In the genomic region with DNA sequence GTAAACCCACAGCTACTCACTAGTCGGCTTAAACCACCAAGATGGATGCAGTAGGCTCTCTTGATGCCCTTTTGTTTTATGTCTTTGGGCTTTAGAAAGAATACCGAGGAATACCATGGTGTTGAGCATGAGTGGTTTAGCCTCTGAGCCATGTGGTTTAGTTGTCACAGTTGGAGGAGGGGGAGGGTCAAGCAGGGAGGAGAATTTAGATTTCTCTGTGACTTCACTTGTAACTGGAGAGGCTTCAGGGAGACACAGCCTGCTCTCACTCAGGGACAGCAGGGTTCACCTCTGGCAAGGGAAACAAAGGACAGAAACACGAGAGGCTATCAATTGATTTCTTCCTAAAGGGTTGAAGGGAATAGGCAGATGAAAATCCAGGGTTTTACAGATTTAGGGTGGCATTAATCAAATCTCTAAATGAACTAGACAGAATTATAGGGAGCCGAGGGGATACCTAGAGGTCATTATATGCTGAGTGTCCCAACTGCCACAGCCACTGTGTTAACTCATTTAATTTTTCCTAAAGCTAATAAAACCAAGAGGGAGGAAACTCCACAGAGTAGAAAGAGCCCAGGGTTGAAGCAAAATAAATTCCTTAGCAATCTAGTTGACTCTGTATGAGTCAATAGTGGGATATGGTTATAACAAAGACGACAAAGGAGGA, we compare ENCODE assay signal across 16 mouse cellular contexts.
DNase-seq lines count a peak whose midpoint lies in the region; ATAC-seq and TF ChIP-seq lines count a peak whose summit lies in the region.
"Had no signal": no experiment of that assay in that cellular context is flagged by ENCODE, and none has a peak within 500 bp of the region (broad histone marks: within the 10 kb centered on the region; RNA-seq: fewer than 3 reads in every experiment).

No protein-coding gene starts in this region.

- no peak for TF ChIP-seq EP300 in heart, postnatal 0 days (IDR thresholded peaks at IDR 0.05; ENCODE audit: low read depth)

- no peak overlapping the region for H3K27ac ChIP-seq in heart, postnatal 0 days (ENCODE audit: low read depth)
- H3K27ac ChIP-seq in midbrain, embryonic 13.5 days = no peak overlapping the region
- H3K27ac ChIP-seq in midbrain, postnatal 0 days (ENCODE audit: low read depth, low read length) = no peak overlapping the region
- no peak overlapping the region for H3K27ac ChIP-seq in embryonic facial prominence, embryonic 11.5 days (replicated peaks; ENCODE audit: low read depth, low read length)
- no peak overlapping the region for H3K27ac ChIP-seq in neural tube, embryonic 14.5 days (ENCODE audit: low read depth, low read length)
- H3K27ac ChIP-seq in intestine, embryonic 16.5 days (ENCODE audit: low read length) = no peak overlapping the region
- H3K27ac ChIP-seq: limb, embryonic 12.5 days; liver, embryonic 14.5 days had no signal

- H3K4me3 ChIP-seq in heart, postnatal 0 days (ENCODE audit: low read depth, low read length) = no peak overlapping the region
- no peak overlapping the region for H3K4me3 ChIP-seq in midbrain, embryonic 13.5 days (replicated peaks)
- H3K4me3 ChIP-seq in midbrain, postnatal 0 days (ENCODE audit: low read depth, low read length) = no peak overlapping the region
- no peak overlapping the region for H3K4me3 ChIP-seq in embryonic facial prominence, embryonic 11.5 days (ENCODE audit: low read depth, low read length)
- H3K4me3 ChIP-seq in neural tube, embryonic 14.5 days (ENCODE audit: low read depth, low read length) = no peak overlapping the region
- no peak overlapping the region for H3K4me3 ChIP-seq in intestine, embryonic 16.5 days (ENCODE audit: low read length)
- H3K4me3 ChIP-seq: limb, embryonic 12.5 days had no signal

- H3K27me3 ChIP-seq in heart, postnatal 0 days (ENCODE audit: control insufficient read depth, insufficient read depth, low read length) = no peaks in the 10 kb centered on the region
- no peaks in the 10 kb centered on the region for H3K27me3 ChIP-seq in midbrain, embryonic 13.5 days
- H3K27me3 ChIP-seq in midbrain, postnatal 0 days (ENCODE audit: insufficient read depth, low read length) = no peaks in the 10 kb centered on the region
- H3K27me3 ChIP-seq in embryonic facial prominence, embryonic 11.5 days (ENCODE audit: control insufficient read depth, insufficient read depth, low read length) = no peaks in the 10 kb centered on the region
- no peaks in the 10 kb centered on the region for H3K27me3 ChIP-seq in neural tube, embryonic 14.5 days (ENCODE audit: control insufficient read depth, insufficient read depth, low read length)
- no peaks in the 10 kb centered on the region for H3K27me3 ChIP-seq in intestine, embryonic 16.5 days (replicated peaks; ENCODE audit: control insufficient read depth, insufficient read depth, low read length)
- H3K27me3 ChIP-seq: limb, embryonic 12.5 days had no signal

- no peaks in the 10 kb centered on the region for H3K36me3 ChIP-seq in heart, postnatal 0 days (replicated peaks; ENCODE audit: control insufficient read depth, insufficient read depth, low read length)
- H3K36me3 ChIP-seq in midbrain, embryonic 13.5 days = no peaks in the 10 kb centered on the region
- no peaks in the 10 kb centered on the region for H3K36me3 ChIP-seq in midbrain, postnatal 0 days (ENCODE audit: insufficient read depth, low read length)
- no peaks in the 10 kb centered on the region for H3K36me3 ChIP-seq in embryonic facial prominence, embryonic 11.5 days (replicated peaks; ENCODE audit: control insufficient read depth, insufficient read depth, low read depth, low read length)
- no peaks in the 10 kb centered on the region for H3K36me3 ChIP-seq in neural tube, embryonic 14.5 days (ENCODE audit: control insufficient read depth, insufficient read depth, low read length)
- no peaks in the 10 kb centered on the region for H3K36me3 ChIP-seq in intestine, embryonic 16.5 days (ENCODE audit: control insufficient read depth, insufficient read depth, low read length)
- H3K36me3 ChIP-seq: G1E; limb, embryonic 12.5 days had no signal

- H3K9me3 ChIP-seq in heart, postnatal 0 days (replicated peaks; ENCODE audit: control insufficient read depth, low read length) = 0 out of 2 replicates have a peak, but pooled peaks cover 2% of the 10 kb centered on the region
- 0 out of 2 replicates have a peak, but pooled peaks cover 4% of the 10 kb centered on the region for H3K9me3 ChIP-seq in midbrain, embryonic 13.5 days
- no peaks in the 10 kb centered on the region for H3K9me3 ChIP-seq in midbrain, postnatal 0 days (ENCODE audit: low read length)
- H3K9me3 ChIP-seq in embryonic facial prominence, embryonic 11.5 days (replicated peaks; ENCODE audit: control insufficient read depth, low read length) = no peaks in the 10 kb centered on the region
- no peaks in the 10 kb centered on the region for H3K9me3 ChIP-seq in neural tube, embryonic 14.5 days (ENCODE audit: control insufficient read depth, low read length)
- no peaks in the 10 kb centered on the region; the same call in 1 of the 2 replicates for H3K9me3 ChIP-seq in intestine, embryonic 16.5 days (ENCODE audit: control insufficient read depth, low read length)
- H3K9me3 ChIP-seq: G1E had no signal

- no peak for DNase-seq in heart, postnatal 0 days (ENCODE audit: low spot score)
- no peak for DNase-seq in heart, postnatal 10 days
- no peak for DNase-seq in midbrain, postnatal 0 days (ENCODE audit: low spot score)
- peak; percentile 29 for DNase-seq in embryonic facial prominence, embryonic 11.5 days (ENCODE audit: low spot score)
- DNase-seq: adrenal gland, adult 8-10 months; cerebellum, adult 18-20 months; kidney, adult 2 months; lung, postnatal 10 days; right cerebral cortex, adult 18-20 months; thymus, adult 2 months had no signal

- WGBS in heart, postnatal 0 days = 38% methylated on average over 5 of the region's 5 CpGs
- WGBS in midbrain, embryonic 13.5 days = 39% methylated on average over 5 of the region's 5 CpGs
- WGBS in midbrain, postnatal 0 days = 39% methylated on average over 5 of the region's 5 CpGs
- WGBS in embryonic facial prominence, embryonic 11.5 days = 48% methylated on average over 5 of the region's 5 CpGs
- WGBS in neural tube, embryonic 14.5 days = 36% methylated on average over 5 of the region's 5 CpGs
- WGBS in intestine, embryonic 16.5 days = 52% methylated on average over 5 of the region's 5 CpGs

- H3K4me1 ChIP-seq in heart, postnatal 0 days (ENCODE audit: control insufficient read depth, insufficient read depth) = peaks cover 9% of the 10 kb centered on the region; the same call in 1 of the 2 replicates
- peaks cover 10% of the 10 kb centered on the region; the same call in 1 of the 2 replicates for H3K4me1 ChIP-seq in midbrain, embryonic 13.5 days (replicated peaks)
- H3K4me1 ChIP-seq in midbrain, postnatal 0 days (ENCODE audit: insufficient read depth, low read length) = no peaks in the 10 kb centered on the region
- H3K4me1 ChIP-seq in embryonic facial prominence, embryonic 11.5 days (ENCODE audit: control insufficient read depth, insufficient read depth, low read length) = peaks cover 2% of the 10 kb centered on the region; the same call in 1 of the 2 replicates
- H3K4me1 ChIP-seq in neural tube, embryonic 14.5 days (ENCODE audit: control insufficient read depth, insufficient read depth, low read length) = no peaks in the 10 kb centered on the region
- H3K4me1 ChIP-seq in intestine, embryonic 16.5 days (ENCODE audit: control insufficient read depth, insufficient read depth, low read length) = no peaks in the 10 kb centered on the region

- TF ChIP-seq CTCF in heart, postnatal 0 days (IDR thresholded peaks at IDR 0.05; ENCODE audit: low read depth) = no peak
- TF ChIP-seq CTCF in midbrain, postnatal 0 days (IDR thresholded peaks at IDR 0.05) = no peak

- H3K4me2 ChIP-seq in heart, postnatal 0 days (ENCODE audit: low read depth, low read length) = peak overlapping the region; percentile 36
- 0 out of 2 replicates have a peak overlapping the region, but pooled peaks have one; percentile 4 for H3K4me2 ChIP-seq in midbrain, embryonic 13.5 days (replicated peaks)
- H3K4me2 ChIP-seq in midbrain, postnatal 0 days (ENCODE audit: low read depth, low read length, poor library complexity, severe bottlenecking) = no peak overlapping the region
- H3K4me2 ChIP-seq in embryonic facial prominence, embryonic 11.5 days (ENCODE audit: low read depth, low read length) = no peak overlapping the region
- H3K4me2 ChIP-seq in neural tube, embryonic 14.5 days (ENCODE audit: low read depth, low read length) = no peak overlapping the region
- H3K4me2 ChIP-seq in intestine, embryonic 16.5 days (ENCODE audit: low read depth, low read length) = no peak overlapping the region
- H3K4me2 ChIP-seq: limb, embryonic 12.5 days had no signal

- H3K9ac ChIP-seq in heart, postnatal 0 days (replicated peaks; ENCODE audit: low read depth, low read length) = no peak overlapping the region
- H3K9ac ChIP-seq in midbrain, embryonic 13.5 days (replicated peaks) = no peak overlapping the region
- H3K9ac ChIP-seq in midbrain, postnatal 0 days (replicated peaks; ENCODE audit: low read length, poor library complexity, severe bottlenecking) = no peak overlapping the region
- H3K9ac ChIP-seq in embryonic facial prominence, embryonic 11.5 days (replicated peaks; ENCODE audit: low read length) = no peak overlapping the region
- no peak overlapping the region for H3K9ac ChIP-seq in neural tube, embryonic 14.5 days (replicated peaks; ENCODE audit: low read depth, low read length)
- no peak overlapping the region for H3K9ac ChIP-seq in intestine, embryonic 16.5 days (ENCODE audit: low read depth, low read length)
- H3K9ac ChIP-seq: limb, embryonic 12.5 days; liver, embryonic 14.5 days had no signal

- ATAC-seq in heart, postnatal 0 days (ENCODE audit: insufficient read depth, low read depth) = no peak
- ATAC-seq in midbrain, embryonic 13.5 days = peak; percentile 24
- no peak for ATAC-seq in midbrain, postnatal 0 days (ENCODE audit: low FRiP score)
- 0 out of 2 replicates have a peak, but pooled peaks have one; percentile 34 for ATAC-seq in embryonic facial prominence, embryonic 11.5 days (replicated peaks; ENCODE audit: insufficient number of reproducible peaks, low FRiP score, low TSS enrichment, low read depth)
- ATAC-seq in neural tube, embryonic 14.5 days (ENCODE audit: low read depth) = 0 out of 2 replicates have a peak, but pooled peaks have one; percentile 21
- ATAC-seq in intestine, embryonic 16.5 days = no peak

- intact Hi-C loops in heart, postnatal 10 days (cut with DNase I) = no loop called here

Comparison
In these comparisons a context has a peak if more than half of its experiments do, and no peak if none do; other contexts are left out.
1. ATAC-seq: peak in midbrain, embryonic 13.5 days (single experiment), embryonic facial prominence, embryonic 11.5 days (single experiment) and neural tube, embryonic 14.5 days (single experiment); none in heart, postnatal 0 days (single experiment), midbrain, postnatal 0 days (single experiment) and intestine, embryonic 16.5 days (single experiment).
2. H3K4me2 ChIP-seq: peak in heart, postnatal 0 days (single experiment) and midbrain, embryonic 13.5 days (single experiment); none in midbrain, postnatal 0 days (single experiment), embryonic facial prominence, embryonic 11.5 days (single experiment), neural tube, embryonic 14.5 days (single experiment) and intestine, embryonic 16.5 days (single experiment).